Mouse (Mus musculus): Measurements from ENCODE around the gene Ccnt1. TPM values are rescaled to one million over a fixed set of nuclear protein-coding genes. Genes with fewer than 3 reads are reported as not detected.

The Ccnt1 gene
- polyA plus RNA-seq, 1 experiment = 109 TPM

- H3K4me3 ChIP-seq (ENCODE audit: insufficient read depth, low read depth, low read length) = no peak overlapping the region
- TF ChIP-seq POLR2A (IDR thresholded peaks at IDR 0.05; ENCODE audit: insufficient read depth, low read depth, low read length) = no peak
- TF ChIP-seq CTCF (IDR thresholded peaks at IDR 0.05; ENCODE audit: insufficient read depth, low read depth, low read length) = no peak
- 76% methylated on average over 6 of the region's 6 CpGs for WGBS
Measured at GRCm38 (mm10) chr15:98541064-98541463, 29.7 kb downstream of the Ccnt1 start.

DNA sequence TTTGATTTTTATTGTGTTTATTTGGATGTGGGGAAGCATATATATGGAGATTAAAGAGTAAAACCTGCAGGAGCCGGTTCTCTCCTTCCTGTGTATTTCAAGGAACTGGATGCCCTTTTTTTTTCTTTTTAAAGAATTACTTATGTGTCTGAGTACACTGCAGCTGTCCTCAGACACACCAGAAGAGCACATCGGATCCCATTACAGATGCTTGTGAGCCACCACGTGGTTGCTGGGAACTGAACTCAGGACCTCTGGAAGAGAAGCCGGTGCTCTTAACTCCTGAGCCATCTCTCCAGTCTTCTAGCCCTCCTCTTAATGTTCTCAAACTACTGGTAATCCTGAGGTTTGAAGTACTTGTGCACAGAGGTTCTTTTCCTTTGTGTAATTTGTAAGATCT, 32.8 kb downstream of the Ccnt1 start:
- 75% methylated on average over 4 of the region's 4 CpGs for WGBS

More at GRCm38 (mm10) chr15:98541064-98541463, 29.7 kb downstream of the Ccnt1 start:
- Histone ChIP-seq H3K27ac (ENCODE audit: insufficient read depth, low read depth, low read length) (no peak overlapping the region), H3K4me1 (ENCODE audit: control insufficient read depth, insufficient read depth, low read length) (no peaks in the 10 kb centered on the region)

GRCm38 (mm10) chr15:98536828-98537510, 33.8 kb downstream of the Ccnt1 start:
- Histone ChIP-seq H3K4me1 (ENCODE audit: control insufficient read depth, insufficient read depth, low read length) (peaks cover 6% of the 10 kb centered on the region), H3K4me3 (ENCODE audit: insufficient read depth, low read depth, low read length) (no peak overlapping the region), H3K27ac (ENCODE audit: insufficient read depth, low read depth, low read length) (no peak overlapping the region)
- TF ChIP-seq CTCF (IDR thresholded peaks at IDR 0.05; ENCODE audit: insufficient read depth, low read depth, low read length) = no peak
- TF ChIP-seq POLR2A (IDR thresholded peaks at IDR 0.05; ENCODE audit: insufficient read depth, low read depth, low read length) = no peak
- 89% methylated on average over 8 of the region's 8 CpGs for WGBS

More for the DNA sequence above, 32.8 kb downstream of the Ccnt1 start:
- Histone ChIP-seq H3K4me3 (ENCODE audit: insufficient read depth, low read depth, low read length) (no peak overlapping the region), H3K4me1 (ENCODE audit: control insufficient read depth, insufficient read depth, low read length) (0 out of 2 replicates have a peak, but pooled peaks cover under 1% of the 10 kb centered on the region), H3K27ac (ENCODE audit: insufficient read depth, low read depth, low read length) (no peak overlapping the region)
- TF ChIP-seq POLR2A (IDR thresholded peaks at IDR 0.05; ENCODE audit: insufficient read depth, low read depth, low read length) = no peak
- no peak for TF ChIP-seq CTCF (IDR thresholded peaks at IDR 0.05; ENCODE audit: insufficient read depth, low read depth, low read length)

DNA sequence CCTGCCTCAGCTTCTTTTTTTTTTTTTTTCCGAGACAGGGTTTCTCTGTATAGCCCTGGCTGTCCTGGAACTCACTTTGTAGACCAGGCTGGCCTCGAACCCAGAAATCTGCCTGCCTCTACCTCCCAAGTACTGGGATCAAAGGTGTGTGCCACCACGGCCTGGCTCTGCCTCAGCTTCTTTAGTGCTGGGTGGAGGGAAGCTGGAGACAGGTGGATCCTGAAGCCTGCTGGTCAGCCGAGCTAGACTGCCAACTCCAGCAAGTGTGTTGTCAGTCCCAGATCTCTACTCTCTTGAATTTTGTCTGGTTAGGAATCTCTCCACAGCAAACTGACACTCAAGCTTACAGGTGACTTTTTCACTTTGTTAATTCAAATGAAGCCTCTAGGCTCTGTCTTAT, 34.8 kb downstream of the Ccnt1 start:
- 89% methylated on average over 4 of the region's 4 CpGs for WGBS
- peaks cover 10% of the 10 kb centered on the region for H3K4me1 ChIP-seq (ENCODE audit: control insufficient read depth, insufficient read depth, low read length)
- no peak overlapping the region for H3K27ac ChIP-seq (ENCODE audit: insufficient read depth, low read depth, low read length)
- TF ChIP-seq POLR2A (IDR thresholded peaks at IDR 0.05; ENCODE audit: insufficient read depth, low read depth, low read length) (no peak), CTCF (IDR thresholded peaks at IDR 0.05; ENCODE audit: insufficient read depth, low read depth, low read length) (no peak)
- H3K4me3 ChIP-seq (ENCODE audit: insufficient read depth, low read depth, low read length) = no peak overlapping the region

- Histone ChIP-seq H3K4me3 (ENCODE audit: insufficient read depth, low read depth, low read length) (peak within 1 kb of the TSS; percentile 97), H3K27ac (ENCODE audit: insufficient read depth, low read depth, low read length) (peak within 1 kb of the TSS; percentile 99), H3K4me1 (ENCODE audit: control insufficient read depth, insufficient read depth, low read length) (peaks cover 10% of the 10 kb centered on the region)
- TF ChIP-seq POLR2A (IDR thresholded peaks at IDR 0.05; ENCODE audit: insufficient read depth, low read depth, low read length) (peak; percentile 97), CTCF (IDR thresholded peaks at IDR 0.05; ENCODE audit: insufficient read depth, low read depth, low read length) (no peak)
- under 1% methylated on average over 69 of the region's 70 CpGs for WGBS
Measured at GRCm38 (mm10) chr15:98533881-98534627, 36.7 kb downstream of the Ccnt1 start, which contains the start of gene Kansl2. Gene Kansl2 (minus strand): TSS chr15:98534264.

- Histone ChIP-seq H3K4me1 (ENCODE audit: control insufficient read depth, insufficient read depth, low read length) (peaks cover 10% of the 10 kb centered on the region), H3K27ac (ENCODE audit: insufficient read depth, low read depth, low read length) (no peak overlapping the region), H3K4me3 (ENCODE audit: insufficient read depth, low read depth, low read length) (peak overlapping the region; percentile 97)
- no peak for TF ChIP-seq CTCF (IDR thresholded peaks at IDR 0.05; ENCODE audit: insufficient read depth, low read depth, low read length)
- no peak for TF ChIP-seq POLR2A (IDR thresholded peaks at IDR 0.05; ENCODE audit: insufficient read depth, low read depth, low read length)
- WGBS = 0% methylated on average over 18 of the region's 18 CpGs
Measured at GRCm38 (mm10) chr15:98533035-98533531, 37.6 kb downstream of the Ccnt1 start.

GRCm38 (mm10) chr15:98532281-98532680, 38.4 kb downstream of the Ccnt1 start:
- H3K27ac ChIP-seq (ENCODE audit: insufficient read depth, low read depth, low read length) = no peak overlapping the region
- TF ChIP-seq POLR2A (IDR thresholded peaks at IDR 0.05; ENCODE audit: insufficient read depth, low read depth, low read length) (no peak), CTCF (IDR thresholded peaks at IDR 0.05; ENCODE audit: insufficient read depth, low read depth, low read length) (no peak)
- peaks cover 10% of the 10 kb centered on the region for H3K4me1 ChIP-seq (ENCODE audit: control insufficient read depth, insufficient read depth, low read length)
- peak overlapping the region; percentile 31; the same call in 1 of the 2 replicates for H3K4me3 ChIP-seq (ENCODE audit: insufficient read depth, low read depth, low read length)
- 12% methylated on average over 5 of the region's 5 CpGs for WGBS

DNA sequence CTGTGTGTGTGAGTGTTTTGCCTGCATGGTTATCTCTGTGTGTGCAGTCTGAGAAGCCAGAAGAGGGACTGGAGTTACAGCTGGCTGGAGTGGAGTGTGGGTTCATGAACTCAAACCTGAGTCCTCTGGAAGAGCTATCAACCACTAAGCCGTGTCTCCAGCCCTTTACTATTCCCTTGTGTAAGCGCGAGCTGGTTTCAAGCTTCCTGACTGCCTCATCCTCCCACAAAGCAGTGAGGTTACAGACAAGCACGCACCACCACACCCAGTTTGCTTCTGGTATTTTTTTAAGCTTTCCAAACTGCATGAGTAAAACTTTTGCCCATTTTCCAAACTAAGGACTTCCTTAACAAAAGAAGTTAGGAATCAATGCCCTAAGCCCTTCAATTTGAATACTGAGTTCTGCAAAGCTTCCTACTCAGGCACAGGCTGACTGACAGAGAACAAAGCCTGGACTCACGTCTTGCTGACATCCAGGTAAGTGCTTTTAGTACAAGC, 42.6 kb downstream of the Ccnt1 start:
- TF ChIP-seq CTCF (IDR thresholded peaks at IDR 0.05; ENCODE audit: insufficient read depth, low read depth, low read length) (no peak), POLR2A (IDR thresholded peaks at IDR 0.05; ENCODE audit: insufficient read depth, low read depth, low read length) (no peak)
- H3K4me3 ChIP-seq (ENCODE audit: insufficient read depth, low read depth, low read length) = no peak overlapping the region
- 83% methylated on average over 5 of the region's 5 CpGs for WGBS
- no peak overlapping the region for H3K27ac ChIP-seq (ENCODE audit: insufficient read depth, low read depth, low read length)
- peaks cover 10% of the 10 kb centered on the region for H3K4me1 ChIP-seq (ENCODE audit: control insufficient read depth, insufficient read depth, low read length)
